Mouse (Mus musculus): ENCODE data around the gene Zfp36l1. TPM values are rescaled to one million over a fixed set of nuclear protein-coding genes. Genes with fewer than 3 reads are reported as not detected.

Gene Zfp36l1
- polyA plus RNA-seq, 1 experiment, result 33.6 TPM

- WGBS, result 68% methylated on average over 6 of the region's 6 CpGs
- TF ChIP-seq CTCF (IDR thresholded peaks at IDR 0.05; ENCODE audit: control insufficient read depth, insufficient read depth, low read length) (no peak), POLR2A (IDR thresholded peaks at IDR 0.05; ENCODE audit: borderline replicate concordance, control insufficient read depth, low read depth, low read length) (no peak)
- Histone ChIP-seq H3K4me3 (replicated peaks; ENCODE audit: control insufficient read depth, low read depth, low read length) (no peak overlapping the region), H3K27ac (ENCODE audit: control insufficient read depth, insufficient read depth, low read depth, low read length, poor library complexity) (no peak overlapping the region), H3K4me1 (ENCODE audit: control insufficient read depth, insufficient read depth, low read length) (no peaks in the 10 kb centered on the region)
Observed at GRCm38 (mm10) chr12:80096734-80097133, 16.1 kb downstream of the Zfp36l1 start.

- Histone ChIP-seq H3K4me3 (replicated peaks; ENCODE audit: control insufficient read depth, low read depth, low read length) (no peak overlapping the region), H3K4me1 (ENCODE audit: control insufficient read depth, insufficient read depth, low read length) (no peaks in the 10 kb centered on the region; the same call in 1 of the 2 replicates), H3K27ac (ENCODE audit: control insufficient read depth, insufficient read depth, low read depth, low read length, poor library complexity) (no peak overlapping the region)
- TF ChIP-seq CTCF (IDR thresholded peaks at IDR 0.05; ENCODE audit: control insufficient read depth, insufficient read depth, low read length) (no peak), POLR2A (IDR thresholded peaks at IDR 0.05; ENCODE audit: borderline replicate concordance, control insufficient read depth, low read depth, low read length) (no peak)
Observed at GRCm38 (mm10) chr12:80092787-80093186, 20.0 kb downstream of the Zfp36l1 start.

- H3K27ac ChIP-seq (ENCODE audit: control insufficient read depth, insufficient read depth, low read depth, low read length, poor library complexity), result no peak overlapping the region
- H3K4me1 ChIP-seq (ENCODE audit: control insufficient read depth, insufficient read depth, low read length), result no peaks in the 10 kb centered on the region; the same call in 1 of the 2 replicates
- TF ChIP-seq CTCF (IDR thresholded peaks at IDR 0.05; ENCODE audit: control insufficient read depth, insufficient read depth, low read length) (no peak), POLR2A (IDR thresholded peaks at IDR 0.05; ENCODE audit: borderline replicate concordance, control insufficient read depth, low read depth, low read length) (no peak)
- H3K4me3 ChIP-seq (replicated peaks; ENCODE audit: control insufficient read depth, low read depth, low read length), result no peak overlapping the region
- WGBS, result 57% methylated on average over 8 of the region's 8 CpGs
Observed at GRCm38 (mm10) chr12:80091080-80091479, 21.7 kb downstream of the Zfp36l1 start.

- 78% methylated on average over 5 of the region's 5 CpGs for WGBS
- Histone ChIP-seq H3K27ac (ENCODE audit: control insufficient read depth, insufficient read depth, low read depth, low read length, poor library complexity) (no peak overlapping the region), H3K4me3 (replicated peaks; ENCODE audit: control insufficient read depth, low read depth, low read length) (no peak overlapping the region), H3K4me1 (ENCODE audit: control insufficient read depth, insufficient read depth, low read length) (no peaks in the 10 kb centered on the region; the same call in 1 of the 2 replicates)
- TF ChIP-seq CTCF (IDR thresholded peaks at IDR 0.05; ENCODE audit: control insufficient read depth, insufficient read depth, low read length) (no peak), POLR2A (IDR thresholded peaks at IDR 0.05; ENCODE audit: borderline replicate concordance, control insufficient read depth, low read depth, low read length) (no peak)
Observed at GRCm38 (mm10) chr12:80090529-80090928, 22.3 kb downstream of the Zfp36l1 start.

GRCm38 (mm10) chr12:80088143-80088542 is 24.7 kb downstream of the Zfp36l1 start:
- WGBS, result 63% methylated on average over 4 of the region's 4 CpGs

GRCm38 (mm10) chr12:80084446-80085112 is 28.2 kb downstream of the Zfp36l1 start:
- TF ChIP-seq CTCF (IDR thresholded peaks at IDR 0.05; ENCODE audit: control insufficient read depth, insufficient read depth, low read length), result no peak
- no peak for TF ChIP-seq POLR2A (IDR thresholded peaks at IDR 0.05; ENCODE audit: borderline replicate concordance, control insufficient read depth, low read depth, low read length)
- no peak overlapping the region for H3K27ac ChIP-seq (ENCODE audit: control insufficient read depth, insufficient read depth, low read depth, low read length, poor library complexity)
- no peak overlapping the region for H3K4me3 ChIP-seq (replicated peaks; ENCODE audit: control insufficient read depth, low read depth, low read length)
- H3K4me1 ChIP-seq (ENCODE audit: control insufficient read depth, insufficient read depth, low read length), result peaks cover 5% of the 10 kb centered on the region
- 40% methylated on average over 7 of the region's 7 CpGs for WGBS

More at GRCm38 (mm10) chr12:80088143-80088542, 24.7 kb downstream of the Zfp36l1 start:
- Histone ChIP-seq H3K4me1 (ENCODE audit: control insufficient read depth, insufficient read depth, low read length) (no peaks in the 10 kb centered on the region; the same call in 1 of the 2 replicates), H3K4me3 (replicated peaks; ENCODE audit: control insufficient read depth, low read depth, low read length) (no peak overlapping the region), H3K27ac (ENCODE audit: control insufficient read depth, insufficient read depth, low read depth, low read length, poor library complexity) (peak overlapping the region; percentile 41; the same call in 1 of the 2 replicates)
- TF ChIP-seq CTCF (IDR thresholded peaks at IDR 0.05; ENCODE audit: control insufficient read depth, insufficient read depth, low read length), result no peak

- TF ChIP-seq POLR2A (IDR thresholded peaks at IDR 0.05; ENCODE audit: borderline replicate concordance, control insufficient read depth, low read depth, low read length) (no peak), CTCF (IDR thresholded peaks at IDR 0.05; ENCODE audit: control insufficient read depth, insufficient read depth, low read length) (no peak)
- Histone ChIP-seq H3K27ac (ENCODE audit: control insufficient read depth, insufficient read depth, low read depth, low read length, poor library complexity) (peak overlapping the region; percentile 56), H3K4me3 (replicated peaks; ENCODE audit: control insufficient read depth, low read depth, low read length) (no peak overlapping the region), H3K4me1 (ENCODE audit: control insufficient read depth, insufficient read depth, low read length) (peaks cover 5% of the 10 kb centered on the region)
- WGBS, result 25% methylated on average over 3 of the region's 3 CpGs
Observed at GRCm38 (mm10) chr12:80083937-80084336, 28.9 kb downstream of the Zfp36l1 start.

- WGBS, result 31% methylated on average over 7 of the region's 7 CpGs
- TF ChIP-seq POLR2A (IDR thresholded peaks at IDR 0.05; ENCODE audit: borderline replicate concordance, control insufficient read depth, low read depth, low read length) (no peak), CTCF (IDR thresholded peaks at IDR 0.05; ENCODE audit: control insufficient read depth, insufficient read depth, low read length) (no peak)
- Histone ChIP-seq H3K27ac (ENCODE audit: control insufficient read depth, insufficient read depth, low read depth, low read length, poor library complexity) (peak overlapping the region; percentile 56), H3K4me3 (replicated peaks; ENCODE audit: control insufficient read depth, low read depth, low read length) (no peak overlapping the region), H3K4me1 (ENCODE audit: control insufficient read depth, insufficient read depth, low read length) (peaks cover 5% of the 10 kb centered on the region)
Observed at GRCm38 (mm10) chr12:80083133-80083821, 29.5 kb downstream of the Zfp36l1 start.

Data from bone marrow, adult 2 months (tissue).